Mouse (Mus musculus) A20 (cell line): ENCODE data around the gene Yes1.
"Not testable (repeated sequence)": the region's sequence is repeated elsewhere in the genome, so short reads cannot be mapped to it uniquely, and the experiment has no call there.

Experiments used
- DNase-seq: peaks from one replicate; pipeline ENCODE4 v3.0.0-alpha.2; 2011; ENCODE audit warnings: low read depth, low spot score

The Yes1 gene

GRCm38 (mm10) chr5:32706226-32706780 lies 95.3 kb downstream of the Yes1 start:
- DNase-seq = no peak

- DNase-seq = no peak
These were observed 100.5 kb downstream of the Yes1 start for GRCm38 (mm10) chr5:32711485-32711884.

GRCm38 (mm10) chr5:32712221-32713041 lies 101.5 kb downstream of the Yes1 start:
- peak; percentile 13 for DNase-seq

- DNase-seq = peak; percentile 58
These were observed 102.2 kb downstream of the Yes1 start for GRCm38 (mm10) chr5:32713042-32713702.

GRCm38 (mm10) chr5:32713703-32714467 lies 102.9 kb downstream of the Yes1 start:
- peak; percentile 98 for DNase-seq

GRCm38 (mm10) chr5:32717726-32718125 lies 106.8 kb downstream of the Yes1 start:
- no peak for DNase-seq

GRCm38 (mm10) chr5:32718916-32719315 lies 107.9 kb downstream of the Yes1 start:
- no peak for DNase-seq

GRCm38 (mm10) chr5:32720416-32720815 lies 109.4 kb downstream of the Yes1 start:
- DNase-seq = no peak

- no peak for DNase-seq
These were observed 110.3 kb downstream of the Yes1 start for GRCm38 (mm10) chr5:32721316-32721715.

- DNase-seq = no peak
These were observed 111.3 kb downstream of the Yes1 start for GRCm38 (mm10) chr5:32722263-32722662.

GRCm38 (mm10) chr5:32722711-32723110 lies 111.7 kb downstream of the Yes1 start:
- DNase-seq = not testable (repeated sequence)

GRCm38 (mm10) chr5:32723981-32724380 lies 113.0 kb downstream of the Yes1 start:
- no peak for DNase-seq

- DNase-seq = not testable (repeated sequence)
These were observed 114.4 kb downstream of the Yes1 start for GRCm38 (mm10) chr5:32725397-32725796.

GRCm38 (mm10) chr5:32728300-32728699 lies 117.3 kb downstream of the Yes1 start:
- DNase-seq = no peak

- no peak for DNase-seq
These were observed 117.9 kb downstream of the Yes1 start for GRCm38 (mm10) chr5:32728851-32729250.

- not testable (repeated sequence) for DNase-seq
These were observed 122.9 kb downstream of the Yes1 start for GRCm38 (mm10) chr5:32733892-32734291.

- DNase-seq = no peak
These were observed 124.8 kb downstream of the Yes1 start for GRCm38 (mm10) chr5:32735779-32736178.
